Mouse (Mus musculus): ENCODE results near the gene Clic4.
"Not testable (repeated sequence)": the region's sequence is repeated elsewhere in the genome, so short reads cannot be mapped to it uniquely, and the experiment has no call there.

Gene Clic4

DNA sequence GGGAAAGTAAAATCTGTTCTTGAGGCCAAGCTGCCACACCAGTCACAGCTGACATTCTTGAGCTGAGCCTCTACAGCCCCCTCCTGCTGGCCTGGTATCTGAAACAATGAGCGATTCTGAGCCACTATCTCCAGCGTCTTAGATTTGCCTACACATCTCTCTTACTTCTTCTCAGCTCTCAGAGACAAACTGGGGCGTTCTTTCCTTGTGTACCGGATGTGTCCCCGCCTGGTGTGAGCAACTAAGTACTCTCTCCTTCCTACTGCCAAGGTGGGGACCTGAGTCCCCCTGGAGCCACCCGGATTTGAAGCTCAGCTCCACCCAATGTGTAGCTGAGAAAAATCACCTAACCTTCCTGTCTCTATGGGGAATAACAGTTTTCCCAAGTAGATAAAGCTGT is 19.2 kb upstream of the Clic4 start:
- DNase-seq: no peak

DNA sequence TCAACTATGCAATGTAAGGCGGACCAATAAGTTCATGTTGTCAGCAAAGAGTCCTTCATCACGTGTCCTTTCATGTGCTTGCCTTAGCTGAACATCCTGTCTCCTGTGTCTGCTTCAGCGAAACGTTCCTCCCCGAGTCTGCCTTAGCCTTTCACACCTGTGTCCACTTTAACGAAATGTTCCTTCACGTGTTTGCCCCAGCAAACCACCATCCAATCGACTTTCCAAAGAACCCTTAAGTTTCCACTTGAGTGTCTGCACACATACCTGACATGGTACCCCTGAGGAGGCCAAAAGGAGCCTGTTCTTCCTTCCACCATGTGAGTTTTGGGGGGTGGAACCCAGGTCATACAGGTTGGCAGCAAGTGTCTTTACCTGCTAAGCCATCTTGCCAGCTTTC is 18.6 kb upstream of the Clic4 start:
- DNase-seq: no peak

DNA sequence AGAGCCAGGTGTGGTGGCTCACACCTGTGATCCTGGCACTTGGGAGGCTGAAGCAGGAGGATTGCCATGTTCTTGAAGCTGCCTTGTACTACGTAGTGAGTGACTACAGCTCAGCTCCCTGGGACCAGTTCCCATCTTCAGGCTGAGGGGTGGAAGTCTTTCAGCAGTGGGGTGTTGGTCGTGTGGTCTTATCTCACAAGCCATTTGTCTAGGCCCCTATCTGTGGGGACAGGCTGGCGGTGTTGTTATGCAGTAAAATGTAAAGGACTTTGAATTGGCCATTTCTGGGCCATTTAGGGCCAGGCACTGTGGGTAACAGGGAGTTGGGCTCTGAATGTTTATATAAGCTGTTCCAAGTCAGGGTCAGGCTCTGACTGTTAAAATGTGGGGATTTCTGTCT is 15.4 kb upstream of the Clic4 start:
- DNase-seq: no peak

DNA sequence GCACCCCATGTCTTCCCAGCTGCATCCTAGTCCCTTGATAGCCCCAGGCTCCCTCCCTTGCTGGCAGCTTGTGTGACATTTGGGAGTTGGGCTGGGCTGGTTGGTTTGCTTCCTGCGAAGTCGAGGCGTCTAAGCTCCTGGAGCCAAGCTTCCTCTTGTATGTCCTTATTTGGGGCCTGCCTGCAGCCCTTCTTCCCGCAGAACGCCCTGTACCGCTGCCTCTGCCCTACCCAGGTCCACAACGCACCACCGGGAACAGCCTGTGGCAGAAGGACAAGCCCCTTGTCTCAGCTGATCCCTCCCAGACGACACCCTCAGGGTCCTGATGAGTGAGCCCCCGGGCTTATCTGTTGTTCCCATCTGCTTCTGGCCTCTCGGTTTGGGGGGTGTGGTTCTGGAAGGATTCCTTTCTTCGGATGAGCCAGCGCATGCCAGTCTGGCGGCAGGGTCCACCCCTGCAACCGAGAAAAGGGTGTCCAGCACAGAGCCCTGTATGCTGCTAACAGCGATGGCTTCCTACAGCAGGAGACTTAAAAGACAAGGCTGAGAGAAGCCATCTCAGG is 14.3 kb upstream of the Clic4 start:
- DNase-seq: no peak

DNA sequence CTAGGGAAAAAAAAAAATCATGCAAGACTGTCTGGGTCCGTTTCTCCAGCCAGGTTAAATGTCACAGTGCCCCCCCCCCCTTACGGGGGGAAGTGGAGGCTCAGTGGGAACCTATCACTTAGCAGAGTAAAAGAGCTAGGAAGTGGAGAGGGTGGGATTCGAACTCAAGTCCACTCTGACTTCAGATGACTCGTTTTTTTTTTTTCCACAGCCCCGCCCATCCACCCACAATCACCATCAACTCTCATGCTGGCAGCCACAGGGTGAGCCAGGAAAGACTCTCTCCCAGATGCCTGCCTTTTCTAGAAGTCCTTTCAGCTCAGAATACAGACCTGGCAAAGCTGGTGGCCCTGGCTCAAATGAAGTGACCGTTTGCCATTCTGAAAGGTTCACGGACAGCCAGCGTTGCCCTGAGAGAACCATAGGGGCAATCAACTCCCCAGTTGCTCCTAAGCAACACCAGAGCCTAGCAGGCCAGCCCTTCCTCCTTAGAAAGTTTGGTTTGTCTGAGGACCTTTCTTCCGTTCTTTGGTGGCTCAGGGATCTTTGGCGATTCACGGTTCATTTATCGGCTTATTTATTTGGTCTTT is 13.5 kb upstream of the Clic4 start:
- DNase-seq: no peak

DNA sequence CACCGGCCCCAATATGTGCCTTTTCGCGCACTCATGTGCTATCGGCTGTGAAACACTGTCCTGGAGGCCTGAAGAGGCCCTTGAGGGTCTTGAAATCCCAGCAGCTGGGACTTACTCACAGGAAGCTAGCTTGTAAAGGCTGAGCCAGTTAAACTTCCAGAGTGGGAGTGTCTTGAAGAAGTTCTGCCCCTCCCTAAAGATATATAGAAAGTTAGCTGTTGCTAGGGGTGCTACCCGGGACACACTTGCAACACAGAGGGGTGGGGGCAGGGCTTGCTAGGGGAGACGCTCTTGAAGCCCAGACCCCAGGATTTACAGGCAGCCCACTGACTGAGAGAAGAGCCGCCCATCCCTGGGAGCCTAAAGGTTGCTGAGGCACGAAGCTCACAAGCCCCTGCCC is 12.8 kb upstream of the Clic4 start:
- DNase-seq: no peak

DNA sequence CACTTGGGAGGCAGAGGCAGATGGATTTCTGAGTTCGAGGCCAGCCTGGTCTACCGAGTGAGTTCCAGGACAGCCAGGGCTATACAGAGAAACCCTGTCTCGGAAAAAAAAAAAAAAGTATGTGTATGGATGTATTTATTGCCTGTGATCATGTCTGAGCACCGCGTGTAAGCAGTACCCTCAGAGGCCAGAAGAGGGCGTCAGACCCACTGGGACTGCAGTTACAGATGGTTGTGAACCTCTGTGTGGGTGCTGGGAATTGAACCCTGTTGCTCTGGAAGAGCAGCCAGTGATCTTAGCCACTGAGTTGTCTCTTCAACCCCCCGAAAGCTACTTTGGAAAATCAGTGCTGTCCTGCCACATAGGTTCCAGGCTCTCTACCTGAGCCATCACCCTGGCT is 11.3 kb upstream of the Clic4 start:
- no peak for DNase-seq

DNA sequence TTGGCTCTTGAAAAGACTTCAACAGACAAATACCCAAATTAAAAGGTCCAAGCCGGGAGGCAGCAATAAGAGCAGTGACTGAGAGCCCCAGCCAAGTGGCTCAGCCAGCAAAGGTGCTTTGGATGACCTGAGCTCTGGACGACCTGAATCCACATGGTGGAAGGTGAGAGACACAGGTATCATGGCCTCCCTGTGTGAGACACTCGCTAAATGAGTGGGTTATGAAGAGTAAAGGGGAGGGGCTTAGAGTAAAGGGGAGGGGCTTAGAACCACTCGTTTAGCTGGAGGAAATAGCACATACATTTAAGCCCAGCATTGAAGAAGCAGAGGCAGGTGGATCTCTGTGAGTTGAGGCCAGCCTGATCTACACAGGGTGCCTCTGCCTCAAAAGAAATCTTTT is 10.8 kb upstream of the Clic4 start:
- no peak for DNase-seq

DNA sequence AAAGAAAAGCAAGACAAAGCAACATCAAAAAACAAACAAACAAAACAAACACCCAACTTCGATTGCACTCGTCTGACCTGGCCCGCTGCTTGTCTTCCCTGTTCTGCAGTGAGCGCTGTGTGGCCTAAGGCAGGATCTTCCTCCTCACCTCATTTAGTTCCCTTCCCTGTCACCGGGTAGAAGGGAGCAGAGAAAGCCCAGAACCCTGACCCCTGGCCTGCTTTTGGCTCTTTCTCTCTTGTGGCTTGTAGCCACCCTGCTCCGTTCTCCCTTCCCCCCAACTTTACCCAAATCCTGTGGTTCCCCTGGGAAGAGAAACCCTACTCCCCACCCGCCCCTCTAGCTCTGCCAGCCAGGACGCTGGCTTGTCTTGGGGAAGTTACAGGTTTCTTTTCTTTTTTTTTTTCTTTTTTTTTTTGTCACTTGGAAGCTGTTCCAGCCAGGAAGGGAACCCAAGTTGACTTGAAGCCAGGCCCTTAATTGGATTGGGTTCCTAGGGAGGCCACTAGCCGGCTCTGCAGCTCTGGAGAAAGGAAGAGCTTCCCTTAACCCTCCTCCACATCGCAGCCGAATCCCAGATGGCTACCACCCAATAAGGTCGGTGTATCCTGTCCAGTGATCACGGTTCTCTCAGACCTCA is 10.2 kb upstream of the Clic4 start:
- no peak for DNase-seq

DNA sequence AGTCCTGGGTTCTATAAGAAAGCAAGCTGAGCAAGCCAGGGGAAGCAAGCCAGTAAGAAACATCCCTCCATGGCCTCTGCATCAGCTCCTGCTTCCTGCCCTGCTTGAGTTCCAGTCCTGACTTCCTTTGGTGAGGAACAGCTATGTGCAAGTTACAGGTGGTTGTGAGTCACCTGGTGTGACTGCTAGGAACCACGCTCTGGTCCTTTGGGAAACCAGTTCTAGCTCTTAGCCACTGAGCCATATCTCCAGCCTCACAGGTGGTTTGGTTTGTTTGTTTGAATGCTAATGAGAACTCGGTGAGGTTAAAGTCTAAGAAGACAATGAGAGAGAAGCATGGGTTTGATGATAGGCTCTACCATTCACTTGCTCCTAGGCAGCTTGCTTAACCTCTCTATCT is 7.4 kb upstream of the Clic4 start:
- DNase-seq: not testable (repeated sequence)

DNA sequence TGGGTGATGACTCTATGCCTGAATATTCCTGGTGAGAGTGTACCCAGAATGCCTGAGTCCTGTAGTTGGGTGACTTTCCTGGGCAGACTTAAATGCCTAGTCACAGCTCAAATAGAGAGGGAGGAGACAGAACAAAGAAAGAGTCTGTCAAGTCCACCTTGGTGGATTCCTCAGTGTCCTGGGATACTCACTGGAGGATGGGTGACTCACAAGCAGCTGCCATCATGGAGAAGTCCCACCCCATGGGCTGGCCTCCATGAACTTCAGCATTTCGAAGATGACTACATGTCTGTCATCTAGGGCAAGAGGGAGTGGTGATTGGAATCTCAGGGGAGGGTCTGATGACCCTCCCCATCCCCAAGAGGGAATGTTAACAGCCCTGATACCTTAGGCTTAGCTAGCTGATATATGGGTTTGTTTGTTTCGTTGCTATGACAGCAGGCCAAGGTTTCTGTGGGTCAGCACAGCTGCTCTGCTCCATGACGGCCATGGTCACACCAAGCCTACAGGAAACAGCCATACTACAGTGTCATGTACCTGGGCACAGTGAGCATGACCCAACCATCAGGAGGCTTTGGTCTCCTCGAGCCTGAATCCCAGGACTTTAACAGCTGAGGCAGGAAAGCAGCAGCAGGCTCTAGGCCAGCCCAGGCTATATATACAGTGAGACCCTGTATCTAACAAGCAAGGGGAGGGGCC is 4.2 kb upstream of the Clic4 start:
- DNase-seq: no peak

DNA sequence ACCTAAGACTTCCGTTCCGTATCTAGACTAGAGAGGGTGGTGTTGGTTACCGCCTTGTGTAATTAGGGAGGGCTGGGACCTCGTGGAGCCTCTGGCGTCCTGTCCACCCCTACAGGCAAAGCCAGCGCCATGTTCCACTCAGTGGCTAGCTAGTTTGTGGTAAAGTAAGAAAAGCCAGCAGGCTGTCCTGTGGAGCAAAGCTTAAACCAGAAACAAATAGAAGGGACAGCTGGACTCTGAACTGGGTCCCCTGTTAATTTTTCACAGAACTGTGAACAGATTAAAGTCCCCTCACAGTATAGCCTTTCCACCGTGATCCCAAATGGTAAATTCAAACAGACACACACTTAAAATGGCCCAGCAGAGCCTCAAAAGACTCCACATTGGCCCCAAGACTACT is 2.1 kb upstream of the Clic4 start:
- no peak for DNase-seq

DNA sequence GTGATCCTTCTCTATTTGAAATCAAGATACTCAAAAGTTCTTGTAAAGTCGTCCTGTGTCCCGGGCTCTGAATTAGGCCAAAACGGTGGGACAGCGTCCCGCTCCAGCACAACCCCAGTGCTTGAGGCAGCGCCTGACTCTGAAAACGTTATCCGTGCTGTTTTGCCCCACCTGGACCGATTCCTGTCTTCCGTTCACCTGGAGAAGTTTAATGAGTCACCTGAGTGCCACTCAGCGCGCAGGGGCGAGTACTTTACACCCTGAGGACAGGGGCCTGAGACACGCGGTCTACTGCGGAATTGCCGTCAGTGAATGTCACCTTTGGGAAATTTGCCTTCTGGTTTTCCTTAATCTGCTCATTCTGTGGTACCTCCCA is 681 bp upstream of the Clic4 start:
- no peak for DNase-seq

DNA sequence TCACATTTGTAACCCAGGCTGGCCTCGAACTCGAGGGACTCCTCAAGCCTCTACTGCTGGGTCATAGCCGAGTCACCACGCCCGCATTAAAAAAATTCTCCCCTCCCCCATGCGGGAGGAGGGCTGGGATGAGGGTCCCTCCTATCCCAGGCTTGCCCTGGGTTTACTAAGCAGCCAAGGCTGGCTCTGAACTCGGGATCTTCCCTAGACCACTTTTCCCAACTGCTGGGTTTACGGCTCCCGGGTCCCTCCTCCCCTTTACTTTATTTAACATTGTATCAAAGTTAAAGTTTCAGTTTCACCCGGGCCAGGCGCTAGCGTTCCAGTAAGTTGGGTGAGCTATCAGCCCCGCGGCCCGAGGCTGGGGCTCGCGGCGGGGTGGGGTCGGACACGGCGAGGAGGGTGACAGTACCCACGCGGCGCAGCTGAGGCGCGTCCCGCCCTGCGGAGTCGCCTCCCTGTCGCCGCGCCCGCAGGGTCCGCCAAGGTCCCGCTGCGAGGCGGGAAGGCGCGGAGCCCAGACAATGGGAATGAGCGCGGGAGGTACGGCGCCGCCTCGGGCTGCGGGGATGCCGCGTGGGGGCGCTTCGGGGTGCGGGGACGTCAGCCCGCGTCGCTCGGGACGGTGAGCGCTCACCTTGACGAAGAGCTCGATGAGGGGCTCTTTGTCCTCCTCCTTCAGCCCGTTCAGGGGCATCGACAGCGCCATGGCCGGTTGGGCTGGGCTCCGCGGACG is 565 bp downstream of the Clic4 start:
- peak; percentile 23 for DNase-seq

DNA sequence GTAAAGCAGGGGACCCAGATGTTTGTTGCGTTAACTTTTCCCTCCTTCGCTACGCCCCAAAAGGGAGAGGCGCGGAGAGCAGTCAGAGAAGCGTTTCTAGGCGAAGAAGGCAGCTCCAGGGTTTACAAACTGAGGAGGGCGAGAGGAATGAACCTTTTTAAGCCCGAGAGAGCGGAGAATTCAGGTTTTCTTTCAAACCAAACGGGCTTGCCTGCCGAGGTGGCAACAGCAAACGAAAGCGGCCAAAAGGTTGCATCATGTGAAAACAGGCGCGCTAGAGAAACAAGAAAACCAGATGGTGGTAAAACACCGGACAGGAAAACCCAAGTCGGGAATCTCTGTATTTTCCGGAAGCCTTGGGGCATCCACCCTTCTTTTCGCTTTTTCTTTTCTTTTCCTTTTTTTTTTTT is 1.2 kb downstream of the Clic4 start:
- DNase-seq: no peak

DNA sequence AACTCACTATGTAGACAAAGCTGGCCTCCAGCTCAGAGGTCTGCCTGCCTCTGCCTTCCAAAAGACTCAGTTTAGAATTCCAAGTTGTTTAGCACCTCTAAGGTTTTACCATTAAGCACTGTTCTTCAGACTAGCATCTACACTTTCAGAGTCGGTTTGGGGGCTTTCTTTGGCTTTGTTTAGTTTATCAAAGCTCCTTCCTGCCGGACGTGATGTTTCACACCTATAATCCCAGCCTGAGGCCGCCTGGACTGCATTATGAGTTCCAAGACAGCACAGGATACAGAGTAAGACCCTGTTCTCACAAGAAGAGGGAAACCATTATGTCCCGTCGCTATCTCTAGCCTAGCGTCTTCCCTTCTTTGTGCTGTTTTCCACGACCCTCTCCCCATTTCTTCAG is 2.1 kb downstream of the Clic4 start:
- DNase-seq: no peak

DNA sequence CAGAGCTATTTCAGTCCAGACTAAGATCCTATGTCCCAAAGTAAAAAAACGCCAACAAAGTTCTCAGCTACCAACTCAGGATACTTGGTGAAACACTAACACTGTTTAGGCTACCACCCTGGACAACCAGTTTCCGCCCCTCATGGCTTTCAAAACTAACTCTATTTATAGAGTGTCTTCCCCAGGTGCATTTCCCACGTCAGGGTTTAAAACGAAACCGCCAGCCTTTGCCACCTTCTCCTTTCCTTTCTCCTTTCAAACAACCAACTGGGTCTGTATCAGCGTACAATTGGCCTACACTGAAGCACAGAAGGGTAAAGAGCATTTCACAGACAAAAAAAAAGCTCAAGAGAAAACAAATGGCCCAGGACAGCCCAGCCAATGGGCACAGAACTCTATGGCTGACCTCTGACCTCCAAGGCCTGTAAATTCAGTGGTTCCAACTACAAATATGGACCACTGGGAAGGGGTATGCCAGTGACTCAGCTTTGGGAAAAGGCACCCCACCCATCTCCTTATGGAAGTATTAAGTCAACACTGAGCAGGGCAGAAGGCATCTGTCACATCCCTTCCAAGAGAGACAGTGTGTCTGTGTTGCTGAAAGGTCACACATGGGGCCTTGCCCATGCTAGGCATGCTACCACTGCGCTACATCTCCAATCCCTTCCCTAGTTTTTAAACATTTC is 2.8 kb downstream of the Clic4 start:
- no peak for DNase-seq

DNA sequence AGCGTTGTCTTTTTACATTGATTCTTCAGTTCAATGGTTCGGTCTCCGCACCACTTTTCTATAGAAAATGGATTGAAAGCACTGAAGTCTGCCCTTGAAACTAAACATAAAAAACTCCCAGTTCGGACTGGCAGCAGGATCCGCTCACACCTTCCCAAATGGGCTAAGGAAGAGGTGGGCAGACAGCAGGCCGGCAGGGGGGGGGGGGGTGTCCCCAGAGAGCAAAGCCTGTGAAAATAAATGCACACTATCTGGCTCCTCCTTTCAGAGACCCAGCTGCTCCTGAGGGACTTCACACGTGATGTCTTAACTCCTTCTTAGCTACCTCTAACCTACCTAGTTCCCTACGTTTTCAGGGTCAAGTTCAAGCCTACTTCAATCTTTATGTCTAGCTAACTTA is 5.1 kb downstream of the Clic4 start:
- DNase-seq: no peak

DNA sequence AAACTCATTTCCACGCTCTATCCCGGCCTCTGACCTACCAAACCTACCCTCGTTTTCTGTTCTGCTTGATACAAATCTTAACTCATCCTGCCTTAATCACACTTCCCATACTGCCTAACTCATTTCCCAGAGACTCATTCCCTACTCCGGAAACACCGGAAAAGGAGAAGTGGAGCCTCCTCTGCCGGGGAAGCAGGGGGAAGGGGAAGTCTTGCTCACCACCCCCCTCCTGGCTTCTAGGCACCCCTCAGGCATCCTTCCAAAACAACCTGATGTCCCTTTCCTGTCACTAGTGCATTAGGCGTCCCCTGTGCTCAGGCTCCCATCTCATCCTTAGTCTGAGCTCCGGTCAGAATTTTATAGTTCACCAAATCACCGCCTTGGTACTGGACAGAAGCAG is 5.6 kb downstream of the Clic4 start:
- no peak for DNase-seq

DNA sequence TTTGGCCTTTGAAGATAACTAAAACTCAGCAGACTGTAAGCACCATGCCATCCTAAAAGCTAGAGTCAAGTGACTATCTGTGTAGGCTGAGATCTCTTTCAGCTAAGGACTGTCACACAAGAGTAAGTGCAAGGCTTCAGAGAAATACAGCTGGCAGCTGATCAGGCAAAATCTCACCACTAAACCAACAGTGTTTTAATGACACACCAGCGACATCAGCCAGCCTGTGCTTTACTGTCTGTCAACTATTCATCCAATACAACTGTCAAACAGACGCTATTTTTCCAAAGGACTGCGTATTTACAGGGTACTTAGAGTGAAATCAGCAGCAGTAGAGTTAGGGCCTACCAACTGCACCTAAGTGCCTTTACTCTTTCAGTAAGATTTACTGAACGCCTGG is 12.2 kb downstream of the Clic4 start:
- no peak for DNase-seq

DNA sequence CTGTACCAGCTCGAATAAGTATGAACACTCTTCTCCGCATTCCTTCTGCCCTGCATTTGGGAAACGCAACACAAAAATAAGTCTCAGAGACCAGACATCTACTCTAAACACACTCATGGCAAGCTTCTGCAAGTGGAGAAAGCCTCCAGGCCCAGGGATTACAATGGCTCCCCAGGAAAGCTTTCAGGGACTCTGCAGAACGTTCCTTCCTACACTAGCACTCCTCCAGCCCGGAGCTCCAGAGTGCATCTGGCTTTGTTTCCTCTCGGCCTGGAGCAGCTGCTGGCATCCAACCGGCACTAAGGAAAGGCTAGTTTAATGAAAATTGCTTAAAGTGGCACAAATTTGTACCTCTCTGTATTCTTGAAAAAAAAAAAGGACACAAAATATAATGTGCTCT is 14.1 kb downstream of the Clic4 start:
- no peak for DNase-seq

DNA sequence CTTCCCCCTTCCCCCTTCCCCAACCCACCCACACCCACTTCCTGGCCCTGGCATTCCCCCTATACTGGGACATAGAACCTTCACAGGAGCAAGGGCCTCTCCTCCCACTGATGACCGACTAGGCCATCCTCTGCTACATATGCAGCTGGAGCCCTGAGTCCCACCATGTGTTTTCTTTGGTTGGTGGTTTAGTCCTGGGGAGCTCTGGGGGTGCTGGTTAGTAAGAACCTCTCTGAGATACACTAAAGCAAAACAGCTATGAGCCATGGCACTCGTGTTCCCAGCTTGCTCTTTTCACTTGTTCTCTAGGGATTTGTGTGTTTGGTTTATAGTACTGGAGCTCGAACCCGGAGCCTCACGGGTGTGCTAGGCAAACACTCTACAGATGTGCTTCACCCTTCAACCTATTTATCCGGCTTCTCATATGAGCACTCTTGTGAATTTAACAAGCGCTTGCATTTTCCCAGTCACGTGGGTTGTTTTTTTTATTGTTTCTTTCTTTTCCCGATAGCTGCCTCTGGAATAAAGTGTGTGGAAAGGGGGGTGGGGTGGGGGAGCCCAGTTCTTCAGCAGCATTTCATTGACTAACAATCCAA is 14.6 kb downstream of the Clic4 start:
- no peak for DNase-seq
